Mouse (Mus musculus) lung, adult 2 months (tissue): ENCODE measurements around the gene Rps10. TPM values are rescaled to one million over a fixed set of nuclear protein-coding genes. Genes with fewer than 3 reads are reported as not detected.

ENCODE experiments used
- DNase-seq: peaks from one replicate; pipeline ENCODE4 v3.0.0; 2022
- H3K4me1 ChIP-seq: fragments of 200-500 bp; 2 replicates; pipeline ENCODE4 v1.6.1; 2011; ENCODE audit warnings: low read length; ENCODE audit not compliant: control insufficient read depth, insufficient read depth
- H3K4me3 ChIP-seq: fragments of 200-500 bp; replicated peaks from 2 replicates; pipeline ENCODE3; 2011; ENCODE audit warnings: low read depth, mild to moderate bottlenecking, control low read depth, low read length; ENCODE audit errors: extremely low read depth
- CTCF ChIP-seq: fragments of 200-500 bp; IDR thresholded peaks from 2 replicates; pipeline ENCODE4 v1.5.1; 2011; ENCODE audit warnings: mild to moderate bottlenecking, low read length, control low read depth; ENCODE audit not compliant: insufficient read depth
- POLR2A ChIP-seq: fragments of 200-500 bp; IDR thresholded peaks from 2 replicates; pipeline ENCODE4 v1.6.1; 2011; ENCODE audit warnings: low read depth, mild to moderate bottlenecking, control low read depth, low read length, borderline replicate concordance; ENCODE audit errors: extremely low read depth
- WGBS: fragments of 180-500 bp; shearing (Covaris S2); methylation state at CpG from one replicate; pipeline ENCODE4 v1.1.7; 2018; 5-methylcytosine and 5-hydroxymethylcytosine counted together
- polyA plus RNA-seq: library from polyadenylated mRNA; depleted of rRNA; stranded (reverse); fragments of >200 nt; gene quantifications from 2 replicates; pipeline ENCODE4 v1.2.3, GENCODE M21; 2012

The Rps10 gene
- polyA plus RNA-seq, 1 experiment: 803 TPM

GRCm38 (mm10) chr17:27658767-27659166, 22.3 kb upstream of the Rps10 start:
- Histone ChIP-seq H3K4me3 (no peak overlapping the region), H3K4me1 (no peaks in the 10 kb centered on the region)
- TF ChIP-seq POLR2A (no peak), CTCF (no peak)
- 64% methylated on average over 7 of the region's 7 CpGs for WGBS
- no peak for DNase-seq

GRCm38 (mm10) chr17:27657123-27657522, 20.7 kb upstream of the Rps10 start:
- whole genome bisulfite sequencing: 58% methylated on average over 8 of the region's 8 CpGs
- Histone ChIP-seq H3K4me1 (no peaks in the 10 kb centered on the region), H3K4me3 (no peak overlapping the region)
- TF ChIP-seq POLR2A: no peak
- no peak for TF ChIP-seq CTCF
- DNase-seq: no peak

GRCm38 (mm10) chr17:27656414-27656813, 19.9 kb upstream of the Rps10 start:
- H3K4me1 ChIP-seq: no peaks in the 10 kb centered on the region
- 14% methylated on average over 5 of the region's 5 CpGs for WGBS
- DNase-seq: no peak
- no peak overlapping the region for H3K4me3 ChIP-seq
- TF ChIP-seq CTCF (no peak), POLR2A (no peak)

GRCm38 (mm10) chr17:27656011-27656399, 19.5 kb upstream of the Rps10 start:
- DNase-seq: no peak
- Histone ChIP-seq H3K4me1 (no peaks in the 10 kb centered on the region), H3K4me3 (no peak overlapping the region)
- no peak for TF ChIP-seq CTCF
- no peak for TF ChIP-seq POLR2A
- 7% methylated on average over 13 of the region's 14 CpGs for WGBS

GRCm38 (mm10) chr17:27655089-27656010, 18.9 kb upstream of the Rps10 start, which contains the start of gene Pacsin1:
TSS of gene Pacsin1 (plus strand) at chr17:27655509.
- Histone ChIP-seq H3K4me3 (no peak within 1 kb of the TSS), H3K4me1 (no peaks in the 10 kb centered on the region)
- no peak for DNase-seq
- TF ChIP-seq CTCF (no peak), POLR2A (no peak)
- WGBS: 4% methylated on average over 55 of the region's 65 CpGs

GRCm38 (mm10) chr17:27653253-27653959, 16.9 kb upstream of the Rps10 start:
- no peak for TF ChIP-seq CTCF
- DNase-seq: no peak
- Histone ChIP-seq H3K4me3 (no peak overlapping the region), H3K4me1 (no peaks in the 10 kb centered on the region)
- 49% methylated on average over 10 of the region's 10 CpGs for WGBS

GRCm38 (mm10) chr17:27652046-27652790, 15.7 kb upstream of the Rps10 start:
- Histone ChIP-seq H3K4me1 (no peaks in the 10 kb centered on the region), H3K4me3 (no peak overlapping the region)
- TF ChIP-seq POLR2A: no peak
- TF ChIP-seq CTCF: no peak
- 69% methylated on average over 23 of the region's 23 CpGs for WGBS
- DNase-seq: no peak

GRCm38 (mm10) chr17:27650586-27650985, 14.1 kb upstream of the Rps10 start:
- DNase-seq: no peak
- 69% methylated on average over 13 of the region's 13 CpGs for WGBS
- TF ChIP-seq CTCF (no peak), POLR2A (no peak)

GRCm38 (mm10) chr17:27650160-27650559, 13.7 kb upstream of the Rps10 start:
- WGBS: 6% methylated on average over 12 of the region's 12 CpGs
- DNase-seq: peak; percentile 48
- H3K4me1 ChIP-seq: no peaks in the 10 kb centered on the region
- no peak overlapping the region for H3K4me3 ChIP-seq
- TF ChIP-seq CTCF: peak; percentile 81
- TF ChIP-seq POLR2A: no peak

More at GRCm38 (mm10) chr17:27650586-27650985, 14.1 kb upstream of the Rps10 start:
- Histone ChIP-seq H3K4me1 (no peaks in the 10 kb centered on the region), H3K4me3 (no peak overlapping the region)
